Mouse (Mus musculus): Measurements from ENCODE around the gene Numa1. TPM values are rescaled to one million over a fixed set of nuclear protein-coding genes. Genes with fewer than 3 reads are reported as not detected.
"Not testable (repeated sequence)": the region's sequence is repeated elsewhere in the genome, so short reads cannot be mapped to it uniquely, and the experiment has no call there.

Gene Numa1
- total and polyA plus RNA-seq, 2 experiments from 2014 or later: 20.6 to 74.0 TPM

DNA sequence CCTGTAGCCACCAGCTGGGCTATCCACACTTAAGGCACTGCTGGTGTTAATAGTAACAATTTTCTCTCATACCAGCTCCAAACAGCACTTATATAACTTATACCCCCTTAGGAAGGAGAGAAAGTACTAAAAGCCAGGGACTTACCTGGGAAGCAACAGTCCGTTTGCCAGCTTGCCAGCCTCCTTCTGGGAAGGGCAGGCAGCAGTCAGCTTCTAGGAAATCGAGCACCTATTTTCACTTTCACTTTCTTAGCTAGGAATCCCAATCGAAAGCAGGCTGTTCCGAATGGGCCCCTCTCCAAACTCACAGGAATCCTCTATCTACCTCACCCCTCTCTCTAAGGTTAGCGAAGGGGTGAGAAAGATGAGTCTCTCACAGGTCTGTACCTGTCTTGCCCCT is 83.5 kb downstream of the Numa1 start:
- Histone ChIP-seq H3K27me3 (ENCODE audit: insufficient read depth, low read length) (no peaks in the 10 kb centered on the region), H3K36me3 (ENCODE audit: insufficient read depth, low read length) (peaks cover 58% of the 10 kb centered on the region), H3K9me3 (ENCODE audit: low read length) (no peaks in the 10 kb centered on the region), H3K9ac (replicated peaks; ENCODE audit: low read length, poor library complexity, severe bottlenecking) (no peak overlapping the region), H3K4me1 (ENCODE audit: insufficient read depth, low read length) (no peaks in the 10 kb centered on the region), H3K4me3 (ENCODE audit: low read depth, low read length) (no peak overlapping the region), H3K4me2 (ENCODE audit: low read depth, low read length, poor library complexity, severe bottlenecking) (no peak overlapping the region), H3K27ac (ENCODE audit: low read depth, low read length) (no peak overlapping the region)
- no peak for ATAC-seq (ENCODE audit: low FRiP score)
- no peak for TF ChIP-seq CTCF (IDR thresholded peaks at IDR 0.05)
- DNase-seq (ENCODE audit: low spot score): no peak
- WGBS: 88% methylated on average over 5 of the region's 5 CpGs

DNA sequence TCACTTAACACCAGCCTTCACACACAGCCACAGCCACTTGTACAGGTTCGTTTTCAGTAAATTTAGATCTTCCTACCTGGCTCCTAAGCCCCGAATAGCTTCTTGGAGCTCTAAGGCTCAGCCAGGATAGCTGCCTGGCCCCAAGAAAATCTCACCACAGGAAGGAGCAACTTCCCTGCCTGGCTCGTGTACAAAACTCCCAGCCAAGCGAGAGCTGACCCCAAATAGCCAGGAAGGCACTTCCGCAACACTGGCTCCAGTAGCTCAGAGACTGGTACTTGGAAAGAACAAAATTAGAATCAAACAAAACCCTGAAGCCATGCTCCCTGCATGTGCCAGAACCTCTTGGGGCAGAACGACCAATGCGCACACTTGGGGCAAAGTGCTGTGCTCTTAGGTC is 84.1 kb downstream of the Numa1 start:
- H3K36me3 ChIP-seq (ENCODE audit: insufficient read depth, low read length): peaks cover 58% of the 10 kb centered on the region
- DNase-seq (ENCODE audit: low spot score) (no peak), ATAC-seq (ENCODE audit: low FRiP score) (no peak)
- no peaks in the 10 kb centered on the region for H3K4me1 ChIP-seq (ENCODE audit: insufficient read depth, low read length)
- H3K4me3 ChIP-seq (ENCODE audit: low read depth, low read length): no peak overlapping the region
- no peaks in the 10 kb centered on the region for H3K9me3 ChIP-seq (ENCODE audit: low read length)
- H3K27ac ChIP-seq (ENCODE audit: low read depth, low read length): no peak overlapping the region
- H3K27me3 ChIP-seq (ENCODE audit: insufficient read depth, low read length): no peaks in the 10 kb centered on the region
- H3K4me2 ChIP-seq (ENCODE audit: low read depth, low read length, poor library complexity, severe bottlenecking): no peak overlapping the region
- no peak for TF ChIP-seq CTCF (IDR thresholded peaks at IDR 0.05)
- H3K9ac ChIP-seq (replicated peaks; ENCODE audit: low read length, poor library complexity, severe bottlenecking): no peak overlapping the region
- 80% methylated on average over 7 of the region's 7 CpGs for WGBS

DNA sequence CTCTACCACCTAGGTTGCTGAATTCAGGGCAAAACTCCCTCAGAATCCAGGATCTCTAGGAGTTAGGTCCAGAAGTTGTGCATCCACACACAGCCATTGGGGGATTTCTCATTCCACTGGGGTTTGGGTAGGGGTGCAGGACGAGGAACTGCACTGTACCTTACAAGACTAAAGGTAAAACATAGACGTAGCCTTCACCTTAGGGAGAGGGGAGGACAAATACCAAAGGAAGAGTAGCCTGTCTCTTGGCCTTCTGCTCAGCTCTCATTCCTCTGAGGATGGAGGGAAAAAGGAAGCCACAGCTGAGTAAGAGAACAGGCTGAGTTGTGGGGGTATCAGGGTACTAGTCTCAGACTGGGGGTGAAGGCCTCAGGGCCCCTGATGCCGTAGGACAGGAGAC is 84.7 kb downstream of the Numa1 start, which contains the start of gene Il18bp:
Gene Il18bp, minus strand, starts transcription at position 101 of the 400 bp plus-strand sequence.
- no peak for DNase-seq (ENCODE audit: low spot score)
- no peak for ATAC-seq (ENCODE audit: low FRiP score)
- Histone ChIP-seq H3K4me2 (ENCODE audit: low read depth, low read length, poor library complexity, severe bottlenecking) (no peak within 1 kb of the TSS), H3K36me3 (ENCODE audit: insufficient read depth, low read length) (peaks cover 58% of the 10 kb centered on the region), H3K4me3 (ENCODE audit: low read depth, low read length) (no peak within 1 kb of the TSS), H3K9ac (replicated peaks; ENCODE audit: low read length, poor library complexity, severe bottlenecking) (no peak within 1 kb of the TSS), H3K27ac (ENCODE audit: low read depth, low read length) (no peak within 1 kb of the TSS), H3K27me3 (ENCODE audit: insufficient read depth, low read length) (no peaks in the 10 kb centered on the region), H3K4me1 (ENCODE audit: insufficient read depth, low read length) (no peaks in the 10 kb centered on the region), H3K9me3 (ENCODE audit: low read length) (no peaks in the 10 kb centered on the region)
- 89% methylated on average over 3 of the region's 3 CpGs for WGBS
- TF ChIP-seq CTCF (IDR thresholded peaks at IDR 0.05): no peak

GRCm38 (mm10) chr7:102019362-102019761 is 85.5 kb downstream of the Numa1 start:
- H3K27ac ChIP-seq (ENCODE audit: low read depth, low read length): no peak overlapping the region
- H3K9ac ChIP-seq (replicated peaks; ENCODE audit: low read length, poor library complexity, severe bottlenecking): no peak overlapping the region
- ATAC-seq (ENCODE audit: low FRiP score) (no peak), DNase-seq (ENCODE audit: low spot score) (no peak)
- no peaks in the 10 kb centered on the region for H3K27me3 ChIP-seq (ENCODE audit: insufficient read depth, low read length)
- 82% methylated on average over 3 of the region's 3 CpGs for WGBS
- no peak for TF ChIP-seq CTCF (IDR thresholded peaks at IDR 0.05)
- peaks cover 56% of the 10 kb centered on the region for H3K36me3 ChIP-seq (ENCODE audit: insufficient read depth, low read length)
- no peaks in the 10 kb centered on the region for H3K4me1 ChIP-seq (ENCODE audit: insufficient read depth, low read length)
- H3K4me2 ChIP-seq (ENCODE audit: low read depth, low read length, poor library complexity, severe bottlenecking): no peak overlapping the region
- no peaks in the 10 kb centered on the region for H3K9me3 ChIP-seq (ENCODE audit: low read length)
- no peak overlapping the region for H3K4me3 ChIP-seq (ENCODE audit: low read depth, low read length)

DNA sequence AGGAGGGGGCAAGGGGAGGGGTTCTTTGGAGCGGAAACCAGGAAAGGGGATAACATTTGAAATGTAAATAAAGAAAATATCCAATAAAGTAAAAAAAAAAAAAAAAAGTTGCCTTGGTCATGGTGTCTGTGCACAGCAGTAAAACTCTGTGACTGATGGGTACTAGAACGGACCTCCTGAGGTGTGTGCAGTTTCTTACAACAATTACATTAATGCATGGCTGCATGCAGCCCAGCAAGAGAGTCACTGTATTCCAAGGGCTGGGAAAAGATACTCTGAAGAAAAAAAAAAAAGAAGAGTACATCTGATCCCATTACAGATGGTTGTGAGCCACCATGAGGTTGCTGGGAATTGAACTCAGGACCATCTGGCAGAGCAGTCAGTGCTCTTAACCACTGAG is 87.0 kb downstream of the Numa1 start:
- not testable (repeated sequence) for H3K27me3 ChIP-seq (ENCODE audit: insufficient read depth, low read length); ATAC-seq (ENCODE audit: low FRiP score); H3K4me3 ChIP-seq (ENCODE audit: low read depth, low read length); H3K4me2 ChIP-seq (ENCODE audit: low read depth, low read length, poor library complexity, severe bottlenecking); H3K9ac ChIP-seq (replicated peaks; ENCODE audit: low read length, poor library complexity, severe bottlenecking); H3K27ac ChIP-seq (ENCODE audit: low read depth, low read length); DNase-seq (ENCODE audit: low spot score); H3K4me1 ChIP-seq (ENCODE audit: insufficient read depth, low read length); H3K9me3 ChIP-seq (ENCODE audit: low read length)
- H3K36me3 ChIP-seq (ENCODE audit: insufficient read depth, low read length): peaks cover 49% of the 10 kb centered on the region
- WGBS: 83% methylated on average over 2 of the region's 2 CpGs

DNA sequence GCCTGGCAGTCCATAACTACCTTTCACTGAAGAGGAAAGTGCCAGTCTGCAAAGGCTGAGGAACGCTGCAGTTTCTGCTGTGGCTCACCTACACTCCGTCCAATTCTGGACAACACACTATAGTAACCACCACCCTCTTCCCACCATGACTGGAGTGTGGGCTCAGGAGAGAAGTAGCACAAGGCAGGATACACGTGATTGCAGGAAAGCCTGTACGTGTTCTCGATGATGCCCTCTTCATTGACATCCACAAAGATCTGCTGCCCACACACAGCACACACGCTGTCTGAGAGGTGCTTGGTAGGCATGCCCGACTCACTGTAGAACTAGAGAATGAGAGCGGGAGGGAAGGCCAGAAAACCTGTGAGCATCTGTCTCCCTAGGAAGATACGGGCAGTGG is 89.9 kb downstream of the Numa1 start:
- Histone ChIP-seq H3K9me3 (ENCODE audit: low read length) (no peaks in the 10 kb centered on the region), H3K4me3 (ENCODE audit: low read depth, low read length) (no peak overlapping the region), H3K27me3 (ENCODE audit: insufficient read depth, low read length) (no peaks in the 10 kb centered on the region), H3K4me2 (ENCODE audit: low read depth, low read length, poor library complexity, severe bottlenecking) (no peak overlapping the region), H3K9ac (replicated peaks; ENCODE audit: low read length, poor library complexity, severe bottlenecking) (no peak overlapping the region), H3K36me3 (ENCODE audit: insufficient read depth, low read length) (peaks cover 44% of the 10 kb centered on the region), H3K27ac (ENCODE audit: low read depth, low read length) (no peak overlapping the region), H3K4me1 (ENCODE audit: insufficient read depth, low read length) (no peaks in the 10 kb centered on the region)
- ATAC-seq (ENCODE audit: low FRiP score) (no peak), DNase-seq (ENCODE audit: low spot score) (no peak)
- no peak for TF ChIP-seq CTCF (IDR thresholded peaks at IDR 0.05)
- WGBS: 96% methylated on average over 9 of the region's 9 CpGs
